Mouse (Mus musculus): ENCODE measurements around the gene Eng. TPM values are rescaled to one million over a fixed set of nuclear protein-coding genes. Genes with fewer than 3 reads are reported as not detected.

Gene Eng
- total RNA-seq, 2 experiments from 2014 or later: 77.1 to 81.3 TPM

GRCm38 (mm10) chr2:32641810-32642209, 4.6 kb upstream of the Eng start:
- DNase-seq (ENCODE audit: low spot score in 2 of 2): no peak

GRCm38 (mm10) chr2:32642813-32643212, 3.6 kb upstream of the Eng start:
- peak in 1 of 2 experiments; percentile 26 for DNase-seq (ENCODE audit: low spot score in 2 of 2)

GRCm38 (mm10) chr2:32644083-32644482, 2.3 kb upstream of the Eng start:
- DNase-seq (ENCODE audit: low spot score in 2 of 2): peak in 1 of 2 experiments; percentile 22

GRCm38 (mm10) chr2:32644799-32645475, 1.5 kb upstream of the Eng start:
- no peak for DNase-seq (ENCODE audit: low spot score in 2 of 2)

GRCm38 (mm10) chr2:32645647-32646046, 748 bp upstream of the Eng start:
- no peak for DNase-seq (ENCODE audit: low spot score in 2 of 2)

GRCm38 (mm10) chr2:32647366-32647765, 971 bp downstream of the Eng start:
- no peak for DNase-seq (ENCODE audit: low spot score in 2 of 2)

- DNase-seq (ENCODE audit: low spot score in 2 of 2): no peak
These were observed 7.4 kb downstream of the Eng start for GRCm38 (mm10) chr2:32653764-32654163.

GRCm38 (mm10) chr2:32654743-32655393, 8.5 kb downstream of the Eng start:
- peak in 1 of 2 experiments; percentile 28 for DNase-seq (ENCODE audit: low spot score in 2 of 2)

- no peak for DNase-seq (ENCODE audit: low spot score in 2 of 2)
These were observed 9.0 kb downstream of the Eng start for GRCm38 (mm10) chr2:32655394-32655744.

GRCm38 (mm10) chr2:32655826-32656225, 9.4 kb downstream of the Eng start:
- DNase-seq (ENCODE audit: low spot score in 2 of 2): peak in 1 of 2 experiments; percentile 39

GRCm38 (mm10) chr2:32658873-32659272, 12.5 kb downstream of the Eng start:
- DNase-seq (ENCODE audit: low spot score in 2 of 2): no peak

- DNase-seq (ENCODE audit: low spot score in 2 of 2): peak in 1 of 2 experiments; percentile 46
These were observed 15.2 kb downstream of the Eng start for GRCm38 (mm10) chr2:32661509-32662107.

- DNase-seq (ENCODE audit: low spot score in 2 of 2): no peak
These were observed 15.9 kb downstream of the Eng start for GRCm38 (mm10) chr2:32662291-32662690.

GRCm38 (mm10) chr2:32665345-32665744, 18.9 kb downstream of the Eng start:
- no peak for DNase-seq (ENCODE audit: low spot score in 2 of 2)

GRCm38 (mm10) chr2:32665853-32666252, 19.5 kb downstream of the Eng start:
- DNase-seq (ENCODE audit: low spot score in 2 of 2): no peak

- DNase-seq (ENCODE audit: low spot score in 2 of 2): no peak
These were observed 21.4 kb downstream of the Eng start for GRCm38 (mm10) chr2:32667775-32668174.

- no peak for DNase-seq (ENCODE audit: low spot score in 2 of 2)
These were observed 21.8 kb downstream of the Eng start for GRCm38 (mm10) chr2:32668176-32668575.

GRCm38 (mm10) chr2:32669876-32670275, 23.5 kb downstream of the Eng start:
- no peak for DNase-seq (ENCODE audit: low spot score in 2 of 2)

GRCm38 (mm10) chr2:32671147-32671546, 24.8 kb downstream of the Eng start:
- no peak for DNase-seq (ENCODE audit: low spot score in 2 of 2)

GRCm38 (mm10) chr2:32671907-32672595, 25.7 kb downstream of the Eng start:
- no peak for DNase-seq (ENCODE audit: low spot score in 2 of 2)

- no peak for DNase-seq (ENCODE audit: low spot score in 2 of 2)
These were observed 27.0 kb downstream of the Eng start for GRCm38 (mm10) chr2:32673176-32673917.
